18 mouse cellular contexts compared by ENCODE assay signal in the genomic region with DNA sequence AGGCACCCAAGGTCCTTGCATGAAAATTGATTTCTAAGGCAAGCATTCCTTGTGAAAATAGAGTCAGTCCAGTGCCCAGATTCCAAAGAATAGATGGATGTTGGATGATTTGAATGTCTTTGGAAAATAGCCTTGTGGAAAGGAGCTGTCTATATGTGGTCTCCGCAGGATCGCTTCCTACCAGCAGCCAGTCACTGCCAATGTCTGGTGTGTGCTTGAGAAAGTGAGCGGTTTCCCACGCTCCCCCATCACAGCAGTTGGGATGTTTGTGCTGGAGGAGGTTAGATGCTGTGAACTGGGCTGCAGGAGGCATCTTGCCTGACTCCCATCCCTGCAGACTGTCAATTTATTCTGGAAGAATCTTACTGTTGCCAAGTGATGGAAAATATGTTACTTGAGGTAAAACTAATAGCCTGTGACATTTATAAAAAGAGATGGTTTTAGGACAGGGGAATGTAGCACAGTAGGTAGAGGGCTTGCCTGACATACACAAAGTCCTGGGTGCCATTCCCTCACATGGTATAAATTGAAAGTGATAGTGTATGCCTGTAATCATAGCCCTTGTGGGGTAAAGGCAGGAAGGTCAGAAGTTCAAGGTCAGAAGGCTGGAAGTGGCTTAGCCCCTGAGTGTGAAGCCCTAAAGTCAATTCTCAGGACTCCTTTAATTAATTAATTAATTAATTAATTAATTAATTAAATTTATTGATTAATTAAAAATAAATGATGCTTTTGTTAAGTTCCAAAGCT. TPM values are rescaled to one million over a fixed set of nuclear protein-coding genes. Genes with fewer than 3 reads are reported as not detected.
DNase-seq lines count a peak whose midpoint lies in the region; ATAC-seq lines count a peak whose summit lies in the region.
"Had no signal": no experiment of that assay in that cellular context is flagged by ENCODE, and none has a peak within 500 bp of the region (broad histone marks: within the 10 kb centered on the region; RNA-seq: fewer than 3 reads in every experiment).

No protein-coding gene starts in this region.

- ATAC-seq in kidney, embryonic 14.5 days (ENCODE audit: low FRiP score, low TSS enrichment) = 0 out of 2 replicates have a peak, but pooled peaks have one; percentile 37
- no peak for ATAC-seq in neural tube, embryonic 13.5 days (ENCODE audit: low read depth)
- peak; percentile 48; the same call in 1 of the 2 replicates for ATAC-seq in hindbrain, embryonic 14.5 days (ENCODE audit: low FRiP score)

- H3K4me3 ChIP-seq in kidney, embryonic 14.5 days (ENCODE audit: low read length) = no peak overlapping the region
- no peak overlapping the region for H3K4me3 ChIP-seq in neural tube, embryonic 13.5 days
- no peak overlapping the region for H3K4me3 ChIP-seq in hindbrain, embryonic 14.5 days (replicated peaks; ENCODE audit: low read length)
- H3K4me3 ChIP-seq: embryonic facial prominence, embryonic 13.5 days; left cerebral cortex, adult 2 months; limb, embryonic 12.5 days; liver, embryonic 15.5 days had no signal

- no peaks in the 10 kb centered on the region for H3K9me3 ChIP-seq in kidney, embryonic 14.5 days (ENCODE audit: control insufficient read depth, low read length)
- no peaks in the 10 kb centered on the region for H3K9me3 ChIP-seq in neural tube, embryonic 13.5 days
- no peaks in the 10 kb centered on the region for H3K9me3 ChIP-seq in hindbrain, embryonic 14.5 days (ENCODE audit: control insufficient read depth, low read length)
- H3K9me3 ChIP-seq: embryonic facial prominence, embryonic 13.5 days; limb, embryonic 12.5 days; liver, embryonic 15.5 days had no signal

- H3K4me2 ChIP-seq in kidney, embryonic 14.5 days (replicated peaks; ENCODE audit: low read depth, low read length) = no peak overlapping the region
- H3K4me2 ChIP-seq in neural tube, embryonic 13.5 days = no peak overlapping the region
- H3K4me2 ChIP-seq in hindbrain, embryonic 14.5 days (replicated peaks) = no peak overlapping the region
- H3K4me2 ChIP-seq: embryonic facial prominence, embryonic 13.5 days; limb, embryonic 12.5 days; liver, embryonic 15.5 days had no signal

- H3K36me3 ChIP-seq in kidney, embryonic 14.5 days (ENCODE audit: control insufficient read depth, insufficient read depth, low read length) = no peaks in the 10 kb centered on the region
- no peaks in the 10 kb centered on the region for H3K36me3 ChIP-seq in neural tube, embryonic 13.5 days
- no peaks in the 10 kb centered on the region for H3K36me3 ChIP-seq in hindbrain, embryonic 14.5 days (replicated peaks; ENCODE audit: control insufficient read depth, insufficient read depth)
- H3K36me3 ChIP-seq: limb, embryonic 12.5 days; liver, embryonic 15.5 days had no signal

- H3K27me3 ChIP-seq in kidney, embryonic 14.5 days (ENCODE audit: control insufficient read depth, insufficient read depth, low read length) = no peaks in the 10 kb centered on the region
- no peaks in the 10 kb centered on the region for H3K27me3 ChIP-seq in neural tube, embryonic 13.5 days
- no peaks in the 10 kb centered on the region for H3K27me3 ChIP-seq in hindbrain, embryonic 14.5 days (ENCODE audit: control insufficient read depth, insufficient read depth, low read length)
- H3K27me3 ChIP-seq: embryonic facial prominence, embryonic 13.5 days; limb, embryonic 12.5 days; liver, embryonic 15.5 days had no signal

- no peak overlapping the region for H3K27ac ChIP-seq in kidney, embryonic 14.5 days (ENCODE audit: low read depth, low read length)
- 0 out of 2 replicates have a peak overlapping the region, but pooled peaks have one; percentile 5 for H3K27ac ChIP-seq in neural tube, embryonic 13.5 days (replicated peaks)
- H3K27ac ChIP-seq in hindbrain, embryonic 14.5 days = 0 out of 2 replicates have a peak overlapping the region, but pooled peaks have one; percentile 47
- H3K27ac ChIP-seq: embryonic facial prominence, embryonic 13.5 days; kidney, postnatal 0 days; left cerebral cortex, adult 2 months; limb, embryonic 12.5 days; liver, embryonic 15.5 days had no signal

- 83% methylated on average over 4 of the region's 4 CpGs for WGBS in kidney, embryonic 14.5 days
- 54% methylated on average over 4 of the region's 4 CpGs for WGBS in neural tube, embryonic 13.5 days
- 61% methylated on average over 4 of the region's 4 CpGs for WGBS in hindbrain, embryonic 14.5 days

- H3K9ac ChIP-seq in kidney, embryonic 14.5 days (ENCODE audit: low read depth, low read length) = no peak overlapping the region
- H3K9ac ChIP-seq in neural tube, embryonic 13.5 days = no peak overlapping the region
- no peak overlapping the region for H3K9ac ChIP-seq in hindbrain, embryonic 14.5 days
- H3K9ac ChIP-seq: embryonic facial prominence, embryonic 13.5 days; limb, embryonic 12.5 days; liver, embryonic 15.5 days had no signal

- no peak for DNase-seq in kidney, postnatal 10 days
- DNase-seq in neural tube, embryonic 10.5 days (ENCODE audit: extremely low spot score, low spot score) = no peak
- DNase-seq in hindbrain, embryonic 14.5 days (ENCODE audit: low spot score) = no peak
- no peak for DNase-seq in right cerebral cortex, postnatal 4 days
- DNase-seq in urinary bladder, postnatal 10 days (ENCODE audit: low spot score) = no peak
- DNase-seq: adrenal gland, postnatal 10 days; cerebellum, adult 2 months; gastrocnemius, postnatal 25 days; heart, postnatal 36 days; right cerebral cortex, postnatal 25 days; thymus, postnatal 36 days had no signal

- no peaks in the 10 kb centered on the region for H3K4me1 ChIP-seq in kidney, embryonic 14.5 days (ENCODE audit: control insufficient read depth, insufficient read depth, low read length)
- 0 out of 2 replicates have a peak, but pooled peaks cover 7% of the 10 kb centered on the region for H3K4me1 ChIP-seq in neural tube, embryonic 13.5 days (replicated peaks)
- no peaks in the 10 kb centered on the region; the same call in none of the 2 replicates for H3K4me1 ChIP-seq in hindbrain, embryonic 14.5 days (replicated peaks; ENCODE audit: control insufficient read depth, insufficient read depth, low read length)

RNA-seq across cellular contexts. Expression of a gene that starts 24.3 kb away (rescaled TPM):
- 61.8 and 96.1 TPM in 2 replicates for polyA plus RNA-seq in kidney, embryonic 14.5 days (2014; fragmentation: Nextera tagmentation; extraction: Ambion mirVana)
- polyA plus RNA-seq in neural tube, embryonic 13.5 days (2015; fragmentation: Nextera tagmentation; extraction: Ambion mirVana) = 53.1 and 54.8 TPM in 2 replicates
- 72.9 and 77.3 TPM in 2 replicates for polyA plus RNA-seq in hindbrain, embryonic 14.5 days (2014; fragmentation: Nextera tagmentation; extraction: Ambion mirVana)
